Mouse (Mus musculus) ES-CJ7 (cell line): Measurements from ENCODE around the gene Pgpep1l.

Experiments
- DNase-seq: peaks from one replicate; pipeline ENCODE4 v3.0.0; 2011; ENCODE audit warnings: low read depth, low spot score

Gene Pgpep1l

DNA sequence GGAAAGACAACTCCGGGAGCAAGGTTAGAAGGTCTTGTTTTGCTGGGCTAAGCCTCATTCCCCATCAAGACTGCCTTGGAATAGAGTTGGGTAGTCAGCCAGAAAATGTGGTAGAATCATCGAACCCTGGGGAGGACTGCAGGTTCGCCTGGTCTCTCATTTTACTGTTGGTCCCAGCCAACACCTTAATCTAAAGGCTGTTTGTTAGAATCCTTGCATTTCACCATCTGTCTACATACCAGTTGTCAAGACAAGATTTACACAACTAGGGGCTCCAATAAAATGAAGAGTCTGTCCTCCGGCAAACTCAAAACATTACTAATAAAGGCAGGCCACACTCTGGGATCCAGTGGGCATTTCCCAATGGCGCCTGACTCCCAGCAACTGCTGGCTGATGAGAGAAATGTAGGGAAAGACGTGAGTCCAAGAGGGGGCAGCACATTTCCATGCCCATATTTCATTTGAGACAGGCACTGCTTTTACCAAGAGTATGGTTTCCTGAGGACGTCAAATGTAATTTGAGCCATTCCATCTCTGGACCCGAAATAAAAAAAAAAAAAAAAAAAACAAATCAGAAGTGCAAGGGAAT lies 1.3 kb downstream of the Pgpep1l start:
- DNase-seq = no peak

- peak; percentile 67 for DNase-seq
Measured at GRCm38 (mm10) chr7:68259523-68260081, 4.4 kb downstream of the Pgpep1l start.

GRCm38 (mm10) chr7:68258326-68259150 lies 5.5 kb downstream of the Pgpep1l start:
- DNase-seq = no peak

DNA sequence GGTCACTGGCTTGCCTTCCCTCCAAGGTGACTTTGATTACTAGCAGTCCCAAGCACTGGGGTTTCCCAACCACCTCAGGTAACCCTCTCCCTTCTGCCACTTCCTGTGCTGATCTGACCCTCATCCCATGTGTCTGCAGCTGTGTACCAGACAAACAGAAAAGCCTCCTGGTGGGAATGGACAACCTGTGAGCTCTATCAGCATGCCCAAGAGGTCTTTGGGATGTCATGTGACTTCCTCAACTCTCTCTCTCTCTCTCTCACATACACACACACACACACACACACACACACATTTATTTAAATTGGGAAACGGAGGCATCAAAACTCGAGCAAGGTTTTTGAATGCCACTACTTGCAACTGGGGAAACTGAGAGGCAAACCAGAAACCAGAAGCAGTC lies 6.3 kb downstream of the Pgpep1l start:
- no peak for DNase-seq

- DNase-seq = no peak
Measured at GRCm38 (mm10) chr7:68250902-68251301, 13.1 kb downstream of the Pgpep1l start.

DNA sequence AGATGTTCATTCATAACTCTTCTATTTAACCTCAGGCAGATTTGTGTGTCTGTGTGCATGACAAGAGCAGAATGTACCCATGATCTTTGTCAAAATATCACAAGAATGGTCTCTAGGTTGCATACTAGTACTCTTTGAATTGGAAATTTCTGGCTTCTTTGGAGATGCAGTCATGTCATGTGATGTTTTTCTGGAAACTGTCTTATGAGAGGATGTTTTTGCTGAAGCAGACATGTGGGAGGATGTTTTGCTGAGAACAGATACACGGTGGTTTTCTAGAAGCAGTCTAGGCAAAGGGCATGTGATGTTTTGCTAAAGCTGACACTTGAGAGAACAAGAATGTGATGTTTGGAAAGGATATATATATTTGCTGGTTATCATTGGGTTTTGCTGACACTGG lies 13.6 kb downstream of the Pgpep1l start:
- DNase-seq = no peak

DNA sequence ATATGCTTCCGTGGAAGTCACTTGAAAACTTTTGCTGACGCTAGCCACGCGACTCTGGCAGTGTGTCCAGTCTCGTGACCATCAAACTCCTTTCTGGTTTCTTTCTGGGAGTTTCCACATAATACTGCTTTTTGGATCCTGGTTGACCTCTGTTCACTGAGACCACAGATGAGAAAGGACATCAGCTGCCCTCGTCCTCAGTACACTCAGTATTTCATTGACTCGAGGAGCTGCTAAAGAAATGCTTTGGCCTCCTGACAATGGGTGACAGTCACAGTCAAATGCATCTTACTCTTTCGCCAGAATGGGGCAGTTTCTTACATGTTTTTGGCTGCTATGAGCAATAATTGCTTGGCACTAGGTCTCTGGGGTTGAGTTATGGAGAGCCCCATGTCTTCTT lies 17.8 kb downstream of the Pgpep1l start:
- no peak for DNase-seq

DNA sequence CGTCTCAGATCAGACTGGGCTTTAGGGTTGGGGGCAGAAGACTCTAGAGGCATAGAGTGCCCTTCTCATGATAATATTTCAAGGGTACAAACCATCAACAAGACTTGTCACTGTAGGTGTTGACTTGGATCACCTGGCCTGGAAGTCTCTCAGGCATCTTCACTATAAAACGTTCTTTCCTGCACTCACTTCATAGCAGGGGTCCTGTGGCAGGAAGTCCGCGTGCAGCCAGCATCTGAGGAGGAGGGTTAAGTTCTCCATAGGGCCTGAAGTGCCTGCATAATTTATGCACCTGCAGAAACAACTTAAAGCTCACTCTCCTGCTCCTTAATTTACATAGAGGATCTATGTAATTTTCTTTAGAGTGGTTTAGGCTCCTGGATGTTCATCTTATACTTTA lies 18.4 kb downstream of the Pgpep1l start:
- DNase-seq = peak; percentile 65

- DNase-seq = no peak
Measured at GRCm38 (mm10) chr7:68241205-68241604, 22.8 kb downstream of the Pgpep1l start.

- DNase-seq = peak; percentile 58
Measured at GRCm38 (mm10) chr7:68239220-68239827, 24.7 kb downstream of the Pgpep1l start.

DNA sequence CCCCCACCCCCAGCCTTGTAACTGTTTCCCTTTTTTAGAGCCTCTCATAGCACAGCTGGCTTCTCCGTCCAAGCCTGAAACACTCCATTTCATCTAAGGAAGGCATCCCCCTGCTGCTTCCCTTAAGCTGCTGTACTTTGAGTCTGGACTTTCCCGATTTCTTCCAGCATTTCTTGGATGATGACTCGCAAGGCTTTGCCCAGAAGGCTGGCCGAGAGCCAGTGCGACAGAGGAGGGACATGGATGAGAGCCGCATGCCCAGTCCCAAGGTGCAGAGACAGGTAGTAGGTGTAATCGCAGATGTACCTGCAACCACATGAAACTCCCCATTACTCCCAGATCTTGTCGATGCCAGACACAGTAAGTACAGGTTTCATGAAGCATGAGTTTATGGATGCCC lies 27.2 kb downstream of the Pgpep1l start:
- DNase-seq = no peak

- DNase-seq = peak; percentile 32
Measured at GRCm38 (mm10) chr7:68233619-68234223, 30.3 kb downstream of the Pgpep1l start.

DNA sequence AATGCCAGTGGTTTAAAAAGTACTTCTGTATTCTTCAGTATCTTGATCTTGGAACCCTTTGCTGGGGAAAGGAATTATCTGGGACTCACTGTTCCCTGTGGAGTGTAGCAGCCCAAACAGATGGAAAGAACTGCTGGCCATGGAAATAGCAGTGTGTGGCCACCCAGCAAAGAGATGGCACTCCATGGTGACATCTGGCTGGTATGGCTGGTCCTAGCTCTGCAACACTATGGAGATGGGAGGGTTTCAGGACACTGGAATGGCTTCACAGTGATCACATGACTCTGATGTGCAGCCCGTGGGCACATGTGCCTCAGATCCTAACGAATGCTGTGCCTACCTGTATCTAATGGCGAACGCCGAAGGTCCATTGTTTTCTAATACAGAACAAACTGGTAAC lies 31.5 kb downstream of the Pgpep1l start:
- no peak for DNase-seq

DNA sequence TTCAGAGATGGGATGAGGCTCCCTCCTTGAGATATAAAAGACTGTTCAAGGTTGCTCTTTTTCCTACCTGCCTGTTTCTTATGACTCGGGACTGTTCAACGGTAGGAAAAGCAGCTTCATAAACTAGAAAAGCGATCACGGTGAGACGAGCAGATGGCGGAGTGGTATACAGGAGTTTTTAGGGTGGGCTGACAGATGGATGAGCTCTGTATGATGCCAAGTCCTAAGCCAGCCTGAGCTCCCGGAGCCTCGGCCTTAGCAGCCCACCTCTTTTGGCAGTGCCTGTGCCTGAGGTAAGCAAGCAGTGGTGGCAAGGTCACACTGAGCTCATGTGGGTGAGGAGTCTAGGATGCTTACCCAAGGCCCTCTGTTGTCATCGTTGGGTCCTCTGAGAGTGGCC lies 33.2 kb downstream of the Pgpep1l start:
- DNase-seq = no peak

- DNase-seq = peak; percentile 23
Measured at GRCm38 (mm10) chr7:68228491-68228890, 35.5 kb downstream of the Pgpep1l start.

DNA sequence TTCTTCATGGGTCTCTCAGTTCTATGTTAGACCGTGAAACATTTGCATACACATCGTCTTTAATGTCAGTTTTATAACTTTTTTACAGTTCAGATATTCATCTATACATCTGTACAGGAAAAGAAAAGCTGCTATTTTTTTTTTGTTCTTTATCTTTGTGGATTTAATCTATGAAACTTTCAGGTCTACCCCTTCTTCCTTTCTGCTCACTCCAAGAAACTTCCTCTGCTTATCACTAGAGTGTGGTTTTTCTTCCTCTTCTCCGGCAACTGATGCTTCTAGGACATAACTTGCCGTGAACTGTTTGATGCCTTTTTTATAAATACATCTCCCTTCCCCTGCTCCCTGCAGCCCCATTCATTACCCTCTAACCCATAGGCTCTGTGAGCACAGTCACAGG lies 36.4 kb downstream of the Pgpep1l start:
- DNase-seq = no peak

- DNase-seq = peak; percentile 29
Measured at GRCm38 (mm10) chr7:68227021-68227420, 37.0 kb downstream of the Pgpep1l start.

DNA sequence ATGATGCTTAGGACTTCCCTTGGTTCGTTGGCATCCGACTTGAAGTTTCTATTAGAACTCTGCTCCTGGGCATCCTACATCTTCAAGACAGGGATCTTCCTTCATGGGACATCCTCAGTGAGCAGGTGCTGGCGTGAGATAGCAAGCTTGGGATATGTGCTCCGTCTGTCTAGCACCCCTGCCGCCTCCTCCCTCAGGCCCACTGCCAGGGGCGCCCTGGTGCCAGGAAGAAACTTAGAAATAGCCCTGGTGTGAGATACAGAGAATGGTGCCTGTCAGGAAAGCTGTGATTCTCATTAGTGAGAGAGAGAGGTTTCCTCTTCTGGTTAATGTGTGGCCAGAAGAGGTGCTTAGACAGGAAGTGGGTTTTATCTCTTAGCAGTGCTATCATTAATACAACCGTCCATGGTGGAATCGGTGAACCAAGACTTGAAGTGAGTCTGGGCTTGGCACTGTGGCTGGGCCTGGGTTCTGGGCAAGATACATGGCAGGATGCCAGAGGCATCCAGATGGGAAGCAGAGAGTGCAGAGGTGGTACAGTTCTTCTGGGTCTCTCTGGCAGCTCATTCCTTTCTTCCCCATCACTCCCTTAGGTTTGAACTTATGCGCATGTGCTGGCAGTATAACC lies 38.5 kb downstream of the Pgpep1l start:
- no peak for DNase-seq

- DNase-seq = no peak
Measured at GRCm38 (mm10) chr7:68224006-68224405, 40.0 kb downstream of the Pgpep1l start.

DNA sequence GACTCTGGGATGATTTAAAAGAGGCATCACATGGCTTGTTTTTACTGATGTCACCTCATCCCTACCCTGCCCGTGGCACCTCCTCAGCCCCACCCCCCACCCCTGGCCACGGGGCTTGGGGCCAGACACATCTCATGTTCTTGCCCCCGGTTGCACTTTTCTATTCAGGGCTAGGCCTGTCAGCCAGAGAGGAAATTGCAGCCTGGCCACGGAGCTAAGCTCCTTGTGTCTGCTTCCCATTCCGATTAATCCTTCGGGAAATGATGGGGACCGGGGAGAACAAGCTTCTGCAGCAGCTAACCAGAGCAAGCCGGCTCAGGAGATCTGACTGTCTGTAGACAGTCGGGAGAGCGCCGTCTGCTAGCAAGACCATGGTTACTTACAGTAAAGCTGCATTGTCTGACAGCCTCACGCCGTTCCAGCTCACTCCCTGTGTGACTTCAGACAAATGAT lies 40.7 kb downstream of the Pgpep1l start:
- peak; percentile 52 for DNase-seq

- DNase-seq = no peak
Measured at GRCm38 (mm10) chr7:68221677-68222230, 42.3 kb downstream of the Pgpep1l start.
